Mouse (Mus musculus) CH12.LX (cell line): Measurements from ENCODE around the gene Olfr512.

Experiments
- BHLHE40 ChIP-seq: IDR thresholded peaks from 2 replicates; pipeline ENCODE4 v1.6.1; 2011; ENCODE audit warnings: mild to moderate bottlenecking, low read depth, low read length, improper control_type of control experiment
- CHD1 ChIP-seq: IDR thresholded peaks from 2 replicates; pipeline ENCODE4 v1.6.1; 2012; ENCODE audit warnings: low read depth, low read length, improper control_type of control experiment, inconsistent platforms
- CTCF ChIP-seq, 2 experiments: IDR thresholded peaks in 1 of 2; conservative IDR thresholded peaks in 1 of 2; 2 replicates each; pipeline ENCODE4 v1.5.1; 2011 to 2012; ENCODE audit warnings: low read depth in 2 of 2, low read length in 2 of 2, improper control_type of control experiment in 1 of 2, inconsistent platforms in 1 of 2, mild to moderate bottlenecking in 1 of 2, moderate library complexity in 1 of 2
- E2F4 ChIP-seq: IDR thresholded peaks from 2 replicates; pipeline ENCODE4 v1.6.1; 2011; ENCODE audit warnings: low read depth, low read length, improper control_type of control experiment; ENCODE audit not compliant: insufficient replicate concordance
- ELF1 ChIP-seq: IDR thresholded peaks from 2 replicates; pipeline ENCODE4 v1.6.1; 2014; ENCODE audit warnings: low read depth, mild to moderate bottlenecking, inconsistent platforms, low read length, improper control_type of control experiment
- EP300 ChIP-seq: IDR thresholded peaks from 2 replicates; pipeline ENCODE4 v1.6.1; 2011; ENCODE audit warnings: low read length, improper control_type of control experiment
- HCFC1 ChIP-seq: IDR thresholded peaks from 2 replicates; pipeline ENCODE4 v1.6.1; 2012; ENCODE audit warnings: low read depth, mild to moderate bottlenecking, inconsistent platforms, low read length, improper control_type of control experiment
- KAT2A ChIP-seq: IDR thresholded peaks from 2 replicates; pipeline ENCODE4 v1.6.1; 2012; ENCODE audit warnings: low read length, improper control_type of control experiment, inconsistent platforms; ENCODE audit not compliant: insufficient replicate concordance
- MYC ChIP-seq: IDR thresholded peaks from 2 replicates; pipeline ENCODE4 v1.6.1; 2011; ENCODE audit warnings: low read depth, mild to moderate bottlenecking, improper control_type of control experiment, low read length
- POLR2A ChIP-seq: IDR thresholded peaks from 2 replicates; pipeline ENCODE4 v1.6.1; 2011; ENCODE audit warnings: low read depth, mild to moderate bottlenecking, improper control_type of control experiment, low read length
- SMC3 ChIP-seq: IDR thresholded peaks from 2 replicates; pipeline ENCODE4 v1.6.1; 2011; ENCODE audit warnings: low read depth, low read length, improper control_type of control experiment
- ZKSCAN1 ChIP-seq: IDR thresholded peaks from 2 replicates; pipeline ENCODE4 v1.6.1; 2012; ENCODE audit warnings: low read depth, inconsistent platforms, low read length, improper control_type of control experiment, borderline replicate concordance
- ZMIZ1 ChIP-seq: IDR thresholded peaks from 2 replicates; pipeline ENCODE4 v1.6.1; 2012; ENCODE audit warnings: low read depth, mild to moderate bottlenecking, inconsistent platforms, low read length, improper control_type of control experiment
- ZNF384 ChIP-seq: IDR thresholded peaks from 2 replicates; pipeline ENCODE4 v1.6.1; 2012; ENCODE audit warnings: low read depth, low read length, improper control_type of control experiment, inconsistent platforms

- TF ChIP-seq CHD1 (no peak), CTCF (conservative IDR thresholded peaks at IDR 0.05 in 1 of 2, IDR thresholded peaks at IDR 0.05 in 1 of 2; ENCODE audit: low read depth in 2 of 2, low read length in 2 of 2) (no peak), ZNF384 (no peak), ZKSCAN1 (no peak), BHLHE40 (no peak), MYC (no peak), HCFC1 (no peak), POLR2A (no peak), ZMIZ1 (no peak), EP300 (no peak), E2F4 (no peak), KAT2A (no peak), ELF1 (no peak), SMC3 (no peak)
These were observed 47.3 kb downstream of the Olfr512 start for GRCm38 (mm10) chr7:108760411-108760810.
